9 mouse cellular contexts compared by ENCODE assay signal in genomic region chr10:45086637-45087036, GRCm38 (mm10). TPM values are rescaled to one million over a fixed set of nuclear protein-coding genes. Genes with fewer than 3 reads are reported as not detected.
DNase-seq lines count a peak whose midpoint lies in the region; ATAC-seq and TF ChIP-seq lines count a peak whose summit lies in the region.
"Had no signal": no experiment of that assay in that cellular context is flagged by ENCODE, and none has a peak within 500 bp of the region (broad histone marks: within the 10 kb centered on the region; RNA-seq: fewer than 3 reads in every experiment).

No protein-coding gene starts in this region.

- WGBS in kidney, postnatal 0 days, result 51% methylated on average over 5 of the region's 5 CpGs
- 42% methylated on average over 5 of the region's 5 CpGs for WGBS in limb, embryonic 14.5 days

- peaks cover 7% of the 10 kb centered on the region for H3K4me1 ChIP-seq in kidney, postnatal 0 days (replicated peaks; ENCODE audit: insufficient read depth, low read length)
- 0 out of 2 replicates have a peak, but pooled peaks cover 3% of the 10 kb centered on the region for H3K4me1 ChIP-seq in limb, embryonic 14.5 days (ENCODE audit: control insufficient read depth, insufficient read depth, low read length)

- H3K9me3 ChIP-seq in kidney, postnatal 0 days (replicated peaks; ENCODE audit: low read length), result no peaks in the 10 kb centered on the region
- no peaks in the 10 kb centered on the region for H3K9me3 ChIP-seq in limb, embryonic 14.5 days (ENCODE audit: control insufficient read depth, low read length)
- H3K9me3 ChIP-seq: embryonic facial prominence, embryonic 15.5 days had no signal

- H3K9ac ChIP-seq in kidney, postnatal 0 days (ENCODE audit: low read depth, low read length), result no peak overlapping the region
- no peak overlapping the region for H3K9ac ChIP-seq in limb, embryonic 14.5 days (ENCODE audit: low read depth, low read length, severe bottlenecking)
- H3K9ac ChIP-seq: embryonic facial prominence, embryonic 15.5 days had no signal

- H3K27me3 ChIP-seq in kidney, postnatal 0 days (ENCODE audit: insufficient read depth, low read length), result no peaks in the 10 kb centered on the region
- H3K27me3 ChIP-seq in limb, embryonic 14.5 days (ENCODE audit: control insufficient read depth, insufficient read depth, low read length), result no peaks in the 10 kb centered on the region
- no peaks in the 10 kb centered on the region for H3K27me3 ChIP-seq in splenic B cell, adult 2 months (ENCODE audit: control insufficient read depth, insufficient read depth, low read length, poor library complexity, severe bottlenecking)
- H3K27me3 ChIP-seq: embryonic facial prominence, embryonic 15.5 days had no signal

- no peaks in the 10 kb centered on the region for H3K36me3 ChIP-seq in kidney, postnatal 0 days (ENCODE audit: insufficient read depth, low read length)
- peaks cover 8% of the 10 kb centered on the region; the same call in 1 of the 2 replicates for H3K36me3 ChIP-seq in limb, embryonic 14.5 days (ENCODE audit: control insufficient read depth, insufficient read depth, low read length)
- H3K36me3 ChIP-seq in splenic B cell, adult 2 months (ENCODE audit: control insufficient read depth, insufficient read depth, low read length, poor library complexity, severe bottlenecking), result no peaks in the 10 kb centered on the region
- H3K36me3 ChIP-seq: embryonic facial prominence, embryonic 15.5 days had no signal

- DNase-seq in cerebellum, adult 8-10 months, result peak; percentile 10
- DNase-seq in cerebellum, postnatal 36 days, result no peak
- DNase-seq in kidney, postnatal 0 days (ENCODE audit: low spot score), result peak; percentile 33
- DNase-seq in kidney, postnatal 14 days, result no peak
- DNase-seq in CD8-positive naive resting alpha-beta T cell, adult 2 months (ENCODE audit: low read depth in 2 of 2, low spot score in 2 of 2), result peak; percentile 8 to 13
- DNase-seq in limb, embryonic 14.5 days (ENCODE audit: low spot score), result no peak
- peak; percentile 44 for DNase-seq in splenic B cell, adult 2 months (ENCODE audit: low read depth, low spot score)
- no peak for DNase-seq in T-cell, adult 2 months (ENCODE audit: low spot score)

- H3K4me3 ChIP-seq in kidney, postnatal 0 days (replicated peaks; ENCODE audit: low read depth, low read length), result no peak overlapping the region
- no peak overlapping the region for H3K4me3 ChIP-seq in limb, embryonic 14.5 days (replicated peaks; ENCODE audit: low read length)
- H3K4me3 ChIP-seq: embryonic facial prominence, embryonic 15.5 days had no signal

- peak; percentile 58 for TF ChIP-seq CTCF in kidney, postnatal 0 days (IDR thresholded peaks at IDR 0.05; ENCODE audit: low read depth)

- H3K27ac ChIP-seq in kidney, postnatal 0 days, result no peak overlapping the region
- H3K27ac ChIP-seq in limb, embryonic 14.5 days (replicated peaks; ENCODE audit: low read depth, low read length), result no peak overlapping the region
- H3K27ac ChIP-seq: embryonic facial prominence, embryonic 15.5 days had no signal

- no peak for ATAC-seq in kidney, postnatal 0 days (replicated peaks; ENCODE audit: low FRiP score, low read depth)
- 0 out of 2 replicates have a peak, but pooled peaks have one; percentile 24 for ATAC-seq in limb, embryonic 14.5 days (ENCODE audit: low FRiP score, low read depth)

- TF ChIP-seq POLR2A in limb, embryonic 14.5 days (IDR thresholded peaks at IDR 0.05; ENCODE audit: borderline replicate concordance, extremely low read depth, insufficient read depth, insufficient read length), result no peak

- no peak overlapping the region for H3K4me2 ChIP-seq in kidney, postnatal 0 days (ENCODE audit: low read length)
- H3K4me2 ChIP-seq in limb, embryonic 14.5 days (replicated peaks; ENCODE audit: low read depth, low read length, severe bottlenecking), result no peak overlapping the region
- H3K4me2 ChIP-seq: embryonic facial prominence, embryonic 15.5 days had no signal

RNA-seq across cellular contexts. Expression of gene Prep, which starts 19.6 kb away (rescaled TPM):
- polyA plus RNA-seq in kidney, postnatal 0 days (2015; fragmentation: Nextera tagmentation; extraction: Ambion mirVana), result 12.8 and 15.6 TPM in 2 replicates
- polyA plus RNA-seq in limb, embryonic 14.5 days (2012; rRNA removed), result 14.8 and 15.1 TPM in 2 replicates
- 18.8 and 19.9 TPM in 2 replicates for polyA plus RNA-seq in limb, embryonic 14.5 days (2014; fragmentation: Nextera tagmentation; extraction: Ambion mirVana)

Comparison
In these comparisons a context has a peak if more than half of its experiments do, and no peak if none do; other contexts are left out.
1. DNase-seq: peak in cerebellum, adult 8-10 months (single experiment), kidney, postnatal 0 days (single experiment), CD8-positive naive resting alpha-beta T cell, adult 2 months (2 of 2) and splenic B cell, adult 2 months (single experiment); none in cerebellum, postnatal 36 days (0 of 2), kidney, postnatal 14 days (single experiment), limb, embryonic 14.5 days (single experiment) and T-cell, adult 2 months (single experiment).